Mouse (Mus musculus): Measurements from ENCODE around the gene Gm10310.
"Not testable (repeated sequence)": the region's sequence is repeated elsewhere in the genome, so short reads cannot be mapped to it uniquely, and the experiment has no call there.

DNA sequence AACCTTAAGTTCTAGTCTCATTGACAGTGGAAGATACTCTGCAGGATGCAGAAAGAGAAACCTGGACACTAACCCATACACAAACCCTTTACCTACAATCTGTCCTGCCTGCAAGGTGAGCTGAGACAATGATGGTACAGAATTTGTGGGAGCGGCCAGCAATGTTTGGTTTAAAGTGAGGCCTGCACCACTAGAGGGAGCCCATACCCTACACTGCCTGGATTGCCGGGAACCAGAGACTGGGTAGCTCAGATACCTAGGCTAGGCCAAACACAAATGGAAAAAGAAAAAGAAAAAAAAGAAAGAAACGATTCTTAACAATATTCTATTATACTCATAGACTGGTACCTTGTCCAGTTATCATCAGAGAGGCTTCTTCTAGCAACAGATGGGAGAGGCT lies 11.9 kb downstream of the Gm10310 start:
- not testable (repeated sequence) for TF ChIP-seq CTCF (IDR thresholded peaks at IDR 0.05; ENCODE audit: low read depth, low read length); POLR2A (IDR thresholded peaks at IDR 0.05; ENCODE audit: borderline replicate concordance, low read depth, low read length)

Measured in bone marrow macrophage, adult 2 months (primary cell).